Mouse (Mus musculus) C2C12 (cell line): ENCODE data around the gene St3gal3.

ENCODE experiments used
- CEBPB ChIP-seq: IDR thresholded peaks from one replicate; pipeline ENCODE4 v1.6.1; 2011; ENCODE audit warnings: low read depth, mild to moderate bottlenecking, control low read depth, moderate library complexity
- CTCF ChIP-seq: IDR thresholded peaks from one replicate; pipeline ENCODE4 v1.5.1; 2011; ENCODE audit not compliant: control insufficient read depth, insufficient read depth, insufficient read length
- FOSL1 ChIP-seq: IDR thresholded peaks from one replicate; pipeline ENCODE4 v1.8.0; 2011; ENCODE audit warnings: mild to moderate bottlenecking, low read length; ENCODE audit not compliant: poor library complexity, insufficient read depth, severe bottlenecking
- MAX ChIP-seq: IDR thresholded peaks from one replicate; pipeline ENCODE4 v1.6.1; 2011; ENCODE audit warnings: mild to moderate bottlenecking, control low read depth
- MYOD1 ChIP-seq: IDR thresholded peaks from one replicate; pipeline ENCODE4 v1.6.1; 2011; ENCODE audit warnings: low read depth; ENCODE audit not compliant: control insufficient read depth, insufficient read length
- MYOG ChIP-seq: IDR thresholded peaks from one replicate; pipeline ENCODE4 v1.6.1; 2011; ENCODE audit not compliant: control insufficient read depth, insufficient read length; ENCODE audit errors: extremely low read depth
- USF1 ChIP-seq: IDR thresholded peaks from one replicate; pipeline ENCODE4 v1.6.1; 2011; ENCODE audit warnings: low read depth, mild to moderate bottlenecking, control low read depth, moderate library complexity

DNA sequence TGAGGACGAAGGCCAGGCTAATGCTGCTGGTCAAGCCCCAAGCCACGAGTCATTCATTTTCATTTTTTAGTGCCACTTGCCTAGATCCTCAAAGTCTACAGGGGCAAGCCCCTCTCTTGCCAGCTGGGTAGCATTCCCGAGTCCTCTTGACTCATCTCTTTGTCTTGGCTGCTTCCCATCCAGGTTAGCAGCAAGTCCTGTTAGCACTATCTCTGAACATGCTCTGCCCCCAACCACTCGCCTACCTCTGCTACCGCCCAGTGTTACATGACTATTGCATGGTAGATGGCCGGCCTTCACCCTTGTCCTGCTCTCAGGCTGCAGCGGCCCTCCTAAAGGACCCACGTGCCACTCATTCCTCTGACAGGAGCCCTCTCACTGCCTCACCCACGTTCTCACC, 156.4 kb downstream of the St3gal3 start:
- TF ChIP-seq MYOG (no peak), USF1 (no peak), MAX (no peak), CTCF (no peak), MYOD1 (no peak), CEBPB (no peak), FOSL1 (no peak)
